Mouse (Mus musculus) kidney, embryonic 14.5 days (tissue): ENCODE data around the gene Cd40. TPM values are rescaled to one million over a fixed set of nuclear protein-coding genes. Genes with fewer than 3 reads are reported as not detected.
A peak's percentile ranks its signal among the peaks of the same experiment; 100 is the strongest.

Source experiments
- ATAC-seq: fragments of 200-750 bp; cut with Nextera tagmentation; 2 replicates; pipeline ENCODE4 v1.8.0; 2017; ENCODE audit warnings: moderate number of reproducible peaks, mild to moderate bottlenecking, moderate TSS enrichment, moderate library complexity; ENCODE audit not compliant: low FRiP score, low TSS enrichment
- H3K27ac ChIP-seq: fragments of 300-500 bp; sonication (generic); 2 replicates; pipeline ENCODE4 v1.5.1; 2014; ENCODE audit warnings: low read depth, mild to moderate bottlenecking, low read length, moderate library complexity, mixed read lengths
- H3K27me3 ChIP-seq: fragments of 300-500 bp; sonication (generic); 2 replicates; pipeline ENCODE4 v1.6.1; 2014; ENCODE audit warnings: mild to moderate bottlenecking, low read length; ENCODE audit not compliant: control insufficient read depth, insufficient read depth
- H3K36me3 ChIP-seq: fragments of 300-500 bp; sonication (generic); 2 replicates; pipeline ENCODE4 v1.6.1; 2014; ENCODE audit warnings: low read length, mixed read lengths; ENCODE audit not compliant: control insufficient read depth, insufficient read depth
- H3K4me1 ChIP-seq: fragments of 300-500 bp; sonication (generic); 2 replicates; pipeline ENCODE4 v1.6.1; 2014; ENCODE audit warnings: low read length, mixed read lengths; ENCODE audit not compliant: control insufficient read depth, insufficient read depth
- H3K4me2 ChIP-seq: fragments of 300-500 bp; sonication (generic); replicated peaks from 2 replicates; pipeline ENCODE4 v1.6.1; 2014; ENCODE audit warnings: low read depth, mild to moderate bottlenecking, low read length
- H3K4me3 ChIP-seq: fragments of 300-500 bp; sonication (generic); 2 replicates; pipeline ENCODE4 v1.5.1; 2014; ENCODE audit warnings: mild to moderate bottlenecking, low read length
- H3K9ac ChIP-seq: fragments of 300-500 bp; sonication (generic); 2 replicates; pipeline ENCODE4 v1.6.1; 2014; ENCODE audit warnings: low read depth, mild to moderate bottlenecking, low read length, moderate library complexity
- H3K9me3 ChIP-seq: fragments of 300-500 bp; sonication (generic); 2 replicates; pipeline ENCODE4 v1.6.1; 2016; ENCODE audit warnings: low read length; ENCODE audit not compliant: control insufficient read depth
- WGBS: fragments of 180-500 bp; shearing (Covaris S2); extraction: QIAGEN DNeasy Blood & Tissue Kit; methylation state at CpG from one replicate; pipeline ENCODE4 v1.1.7; 2014; 5-methylcytosine and 5-hydroxymethylcytosine counted together
- polyA plus RNA-seq: library from polyadenylated mRNA; unstranded; fragments of >200 nt; fragmentation: Nextera tagmentation; extraction: Ambion mirVana; gene quantifications from 2 replicates; pipeline ENCODE4 v1.2.1, GENCODE M21; 2014

Cd40 gene
- polyA plus RNA-seq, 1 experiment from 2014 or later = 7.3 TPM

DNA sequence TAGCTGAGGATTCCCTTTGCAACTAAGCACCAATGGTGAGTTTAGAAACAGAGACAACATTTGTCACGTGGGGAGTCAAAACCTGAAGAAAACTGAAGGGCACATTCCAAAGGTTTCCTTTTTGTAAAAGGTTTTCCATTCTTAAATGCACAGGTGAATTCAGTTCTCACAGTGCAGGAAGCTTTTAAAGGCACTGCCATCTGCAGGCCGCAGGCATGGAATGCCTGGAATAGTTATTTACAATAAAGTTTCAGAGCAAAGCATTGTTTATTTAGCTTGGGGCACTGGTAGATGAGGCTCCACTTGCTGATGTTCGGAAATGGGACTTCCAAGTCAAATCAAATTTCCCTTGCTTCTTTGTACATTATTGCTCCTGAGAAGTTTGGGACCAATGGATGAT is 22.9 kb upstream of the Cd40 start:
- H3K36me3 ChIP-seq = no peaks in the 10 kb centered on the region
- no peak overlapping the region; the same call in 1 of the 2 replicates for H3K4me3 ChIP-seq
- 48% methylated on average over 3 of the region's 3 CpGs for WGBS
- no peak for ATAC-seq
- 0 out of 2 replicates have a peak overlapping the region, but pooled peaks have one; percentile 8 for H3K4me2 ChIP-seq
- no peak overlapping the region for H3K9ac ChIP-seq
- no peaks in the 10 kb centered on the region for H3K27me3 ChIP-seq
- H3K9me3 ChIP-seq = no peaks in the 10 kb centered on the region
- H3K4me1 ChIP-seq = peaks cover 17% of the 10 kb centered on the region
- no peak overlapping the region for H3K27ac ChIP-seq

DNA sequence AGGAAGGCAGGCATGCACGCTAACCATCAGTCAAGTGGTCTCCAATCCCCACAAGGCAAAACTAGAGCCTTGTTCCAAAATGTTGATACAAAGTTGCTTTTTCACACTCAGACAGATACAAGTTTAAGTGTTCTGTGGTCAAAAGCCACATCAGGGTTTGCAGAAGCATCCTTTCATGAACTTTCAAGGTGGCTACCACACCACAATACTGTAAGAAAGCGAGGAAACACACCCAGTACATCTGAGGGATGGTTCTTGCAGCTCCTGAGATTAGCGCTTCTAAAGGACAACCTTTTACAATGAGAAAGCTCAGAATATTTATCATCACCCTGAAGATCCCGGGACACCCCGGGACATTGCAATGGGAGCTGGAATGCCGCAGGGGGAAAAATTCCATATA is 22.1 kb upstream of the Cd40 start:
- Histone ChIP-seq H3K9ac (peak overlapping the region; percentile 88; the same call in 1 of the 2 replicates), H3K27me3 (no peaks in the 10 kb centered on the region), H3K36me3 (no peaks in the 10 kb centered on the region), H3K4me3 (peak overlapping the region; percentile 99), H3K4me2 (peak overlapping the region; percentile 79), H3K4me1 (peaks cover 17% of the 10 kb centered on the region), H3K9me3 (no peaks in the 10 kb centered on the region), H3K27ac (no peak overlapping the region)
- WGBS = 42% methylated on average over 6 of the region's 6 CpGs
- no peak for ATAC-seq

DNA sequence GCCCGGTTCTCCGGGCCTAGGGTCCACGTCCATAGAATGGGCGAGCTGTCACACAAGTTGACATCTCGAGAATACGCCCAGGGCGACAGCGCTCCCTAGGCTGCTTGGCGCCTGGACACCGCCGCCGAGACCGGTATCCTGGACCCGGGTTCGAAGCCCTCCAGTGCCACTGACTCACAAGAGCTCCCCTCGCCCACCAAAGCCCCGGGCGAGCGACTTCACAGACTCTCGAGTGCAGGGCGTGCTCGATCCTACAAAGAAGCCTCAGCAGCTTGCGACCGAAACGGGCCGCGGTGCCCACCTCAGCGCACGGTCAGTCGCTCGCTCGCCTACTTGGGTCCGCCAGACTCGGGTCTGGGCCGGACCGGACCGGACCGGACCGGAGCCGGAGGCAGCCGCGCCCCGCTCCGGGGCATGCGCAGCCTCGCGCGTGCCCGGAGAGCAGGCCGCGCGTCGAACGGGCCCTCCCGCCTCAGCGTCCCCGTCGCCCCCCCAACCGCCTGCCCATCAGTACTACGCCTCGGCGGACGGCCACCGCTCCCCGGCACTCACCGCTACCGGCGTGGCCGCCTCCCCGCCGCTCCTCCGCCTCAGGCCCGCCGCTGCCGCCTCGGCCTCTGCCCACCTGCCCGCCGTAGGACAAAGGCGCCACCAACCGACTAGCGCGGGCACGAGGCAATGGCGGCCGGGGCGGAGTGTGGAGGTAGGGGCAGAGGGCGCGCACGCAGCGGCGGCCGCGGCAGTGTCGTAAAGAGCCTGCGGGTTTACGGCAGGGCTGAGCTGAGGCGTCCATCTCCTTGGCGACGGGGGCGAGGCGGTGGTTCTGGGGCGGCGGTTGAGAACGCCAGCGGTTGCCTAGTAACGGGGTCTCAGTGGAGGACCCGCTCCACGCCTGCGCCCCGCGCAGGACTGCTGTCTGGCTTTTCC is 21.0 kb upstream of the Cd40 start, which contains the start of gene Ncoa5:
TSS of gene Ncoa5 (minus strand) at position 737 of the 927 bp plus-strand sequence.
- WGBS = under 1% methylated on average over 104 of the region's 111 CpGs
- peaks cover 17% of the 10 kb centered on the region for H3K4me1 ChIP-seq
- H3K4me3 ChIP-seq = peak within 1 kb of the TSS; percentile 99
- no peaks in the 10 kb centered on the region for H3K27me3 ChIP-seq
- ATAC-seq = peak; percentile 97
- peak within 1 kb of the TSS; percentile 63; the same call in 1 of the 2 replicates for H3K27ac ChIP-seq
- no peaks in the 10 kb centered on the region for H3K36me3 ChIP-seq
- H3K9ac ChIP-seq = peak within 1 kb of the TSS; percentile 88
- H3K4me2 ChIP-seq = peak within 1 kb of the TSS; percentile 79
- H3K9me3 ChIP-seq = no peaks in the 10 kb centered on the region

DNA sequence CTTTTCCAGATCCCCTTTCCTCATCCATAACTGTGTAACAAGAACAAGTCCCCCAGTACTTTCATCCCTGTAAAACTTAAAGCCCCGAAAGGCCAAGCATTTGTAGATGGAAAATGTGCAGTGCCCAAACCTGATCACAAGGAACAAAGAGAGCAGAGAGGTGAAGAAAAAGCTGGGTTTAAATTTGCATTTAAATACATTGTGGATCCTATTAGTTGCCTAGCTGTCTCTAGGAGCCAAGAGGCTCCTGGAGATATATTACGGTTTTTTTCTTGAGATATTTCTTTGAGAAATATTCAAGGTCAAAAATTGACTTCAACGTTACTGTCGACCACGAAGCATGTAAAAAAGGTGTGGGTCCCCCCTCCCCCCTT is 20.4 kb upstream of the Cd40 start:
- H3K4me1 ChIP-seq = peaks cover 17% of the 10 kb centered on the region
- no peaks in the 10 kb centered on the region for H3K9me3 ChIP-seq
- peak overlapping the region; percentile 99; the same call in 1 of the 2 replicates for H3K4me3 ChIP-seq
- 42% methylated on average over 5 of the region's 5 CpGs for WGBS
- no peak overlapping the region for H3K9ac ChIP-seq
- H3K4me2 ChIP-seq = peak overlapping the region; percentile 32
- no peaks in the 10 kb centered on the region for H3K27me3 ChIP-seq
- no peak for ATAC-seq
- no peak overlapping the region for H3K27ac ChIP-seq
- H3K36me3 ChIP-seq = no peaks in the 10 kb centered on the region

DNA sequence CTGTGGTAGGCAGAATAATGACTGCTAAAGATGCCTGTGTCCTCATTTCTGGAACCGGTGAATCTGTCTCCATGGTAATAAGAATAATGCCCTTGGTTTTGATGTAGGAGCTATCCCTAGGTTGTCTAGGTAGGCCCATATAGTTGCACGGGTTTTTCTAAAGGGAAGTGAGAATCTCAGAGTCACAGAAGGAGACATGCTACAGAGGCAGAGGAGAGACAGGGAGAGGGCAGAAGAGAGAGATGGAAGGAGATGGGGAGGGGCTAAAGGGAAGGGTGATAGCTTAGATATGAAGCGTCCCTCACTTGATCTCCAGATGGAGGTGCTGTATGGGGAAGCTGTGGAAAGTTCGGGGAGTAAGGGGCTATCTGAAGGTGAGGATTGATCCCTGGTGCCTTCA is 18.0 kb upstream of the Cd40 start:
- no peaks in the 10 kb centered on the region for H3K9me3 ChIP-seq
- H3K36me3 ChIP-seq = no peaks in the 10 kb centered on the region
- H3K4me2 ChIP-seq = no peak overlapping the region
- no peaks in the 10 kb centered on the region for H3K27me3 ChIP-seq
- H3K4me3 ChIP-seq = no peak overlapping the region
- ATAC-seq = no peak
- no peak overlapping the region for H3K27ac ChIP-seq
- peaks cover 13% of the 10 kb centered on the region for H3K4me1 ChIP-seq
- H3K9ac ChIP-seq = no peak overlapping the region
- 65% methylated on average over 4 of the region's 4 CpGs for WGBS

DNA sequence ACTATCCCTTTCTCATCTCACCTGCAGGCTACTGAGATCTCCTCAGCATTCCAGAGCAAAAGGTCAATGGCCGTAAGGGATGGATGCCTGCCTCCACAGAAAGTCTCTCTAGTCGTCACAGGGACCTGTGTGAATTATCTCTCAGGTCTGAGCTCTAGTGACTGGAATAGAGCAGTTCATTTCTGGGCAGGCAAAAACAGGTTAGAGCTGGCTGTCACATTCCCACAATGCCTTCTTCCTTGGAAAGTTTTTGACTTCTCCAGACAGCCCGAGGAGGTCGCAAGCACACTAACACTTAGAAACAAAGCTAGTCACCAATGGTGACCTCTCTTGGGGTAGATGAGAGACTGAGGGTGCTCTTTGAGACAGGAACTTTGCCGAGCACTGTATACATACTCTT is 13.3 kb upstream of the Cd40 start:
- Histone ChIP-seq H3K4me1 (no peaks in the 10 kb centered on the region), H3K9ac (no peak overlapping the region), H3K27me3 (no peaks in the 10 kb centered on the region), H3K4me2 (no peak overlapping the region), H3K36me3 (no peaks in the 10 kb centered on the region), H3K9me3 (no peaks in the 10 kb centered on the region), H3K27ac (no peak overlapping the region), H3K4me3 (no peak overlapping the region)
- no peak for ATAC-seq
- 75% methylated on average over 5 of the region's 5 CpGs for WGBS

DNA sequence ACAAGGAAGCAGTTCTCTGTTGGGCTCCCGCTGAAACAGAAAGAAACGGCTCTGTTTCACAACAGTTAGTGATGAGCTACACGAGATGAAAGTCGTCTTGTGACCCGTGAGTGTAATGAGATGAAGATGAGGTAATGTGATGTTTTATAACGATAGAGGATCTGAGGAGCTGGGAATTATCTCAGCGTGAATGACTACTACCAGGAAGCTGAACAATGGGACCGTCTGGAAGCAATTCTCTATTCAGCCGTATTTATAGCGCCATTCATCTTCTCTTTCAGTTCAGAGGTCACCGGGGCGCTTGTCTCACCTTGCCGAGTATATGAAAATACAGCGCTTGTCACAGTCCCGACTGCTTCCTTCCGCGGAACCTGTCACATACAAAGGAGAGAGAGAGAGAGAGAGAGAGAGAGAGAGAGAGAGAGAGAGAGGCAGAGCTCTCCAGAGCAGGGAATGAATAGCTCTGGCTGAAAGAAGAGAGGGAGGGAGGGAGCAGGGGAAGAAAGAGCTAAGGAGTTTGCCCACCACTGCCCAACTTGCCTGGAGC is 12.3 kb upstream of the Cd40 start:
- no peak overlapping the region; the same call in 1 of the 2 replicates for H3K4me2 ChIP-seq
- H3K9me3 ChIP-seq = no peaks in the 10 kb centered on the region
- WGBS = 9% methylated on average over 17 of the region's 17 CpGs
- H3K4me3 ChIP-seq = no peak overlapping the region
- H3K36me3 ChIP-seq = no peaks in the 10 kb centered on the region
- H3K4me1 ChIP-seq = no peaks in the 10 kb centered on the region
- H3K27ac ChIP-seq = no peak overlapping the region
- ATAC-seq = no peak
- no peaks in the 10 kb centered on the region for H3K27me3 ChIP-seq
- no peak overlapping the region for H3K9ac ChIP-seq

DNA sequence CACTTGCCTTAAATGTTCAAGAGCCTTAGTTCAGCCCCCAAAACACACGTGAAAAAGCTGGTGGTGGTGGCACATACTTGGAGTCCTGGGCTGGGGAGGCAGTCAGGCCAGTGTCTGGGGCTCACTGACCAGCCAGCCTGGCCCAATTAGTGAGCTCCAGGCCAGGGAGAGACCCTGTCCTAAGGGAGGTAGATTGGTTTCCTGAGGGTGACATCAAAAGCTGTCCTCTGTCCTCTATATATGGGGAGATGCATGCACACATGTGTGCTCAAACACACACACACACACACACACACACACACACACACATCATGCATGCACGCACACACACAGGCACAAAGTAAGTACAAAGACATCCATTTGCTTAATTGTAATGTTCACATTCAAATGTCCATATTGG is 11.7 kb upstream of the Cd40 start:
- H3K27ac ChIP-seq = no peak overlapping the region
- ATAC-seq = no peak
- 49% methylated on average over 2 of the region's 2 CpGs for WGBS
- no peaks in the 10 kb centered on the region for H3K36me3 ChIP-seq
- H3K9ac ChIP-seq = no peak overlapping the region
- H3K27me3 ChIP-seq = no peaks in the 10 kb centered on the region
- no peaks in the 10 kb centered on the region for H3K9me3 ChIP-seq
- H3K4me2 ChIP-seq = no peak overlapping the region
- no peaks in the 10 kb centered on the region for H3K4me1 ChIP-seq
- H3K4me3 ChIP-seq = no peak overlapping the region

DNA sequence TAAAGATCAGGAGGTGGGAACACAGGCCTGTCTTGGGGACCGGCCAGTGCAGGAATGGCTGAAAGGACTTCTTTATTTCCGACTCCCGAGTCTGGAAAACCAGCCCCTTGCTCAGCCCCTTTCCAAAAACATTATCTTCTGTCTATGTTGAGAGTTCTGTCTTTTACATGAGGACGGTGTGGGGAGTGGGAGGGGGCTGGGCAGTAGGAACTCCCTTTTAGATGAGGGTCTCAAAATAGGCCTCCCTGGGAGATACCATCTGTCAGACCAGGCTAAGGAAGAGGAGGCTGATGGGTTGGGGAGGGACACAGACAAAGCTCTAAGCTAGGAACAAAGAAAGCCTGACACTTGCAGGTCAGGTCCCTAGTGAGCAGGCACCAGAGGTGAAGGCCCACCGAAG is 6.4 kb upstream of the Cd40 start:
- ATAC-seq = no peak
- H3K4me3 ChIP-seq = no peak overlapping the region
- WGBS = 60% methylated on average over 5 of the region's 5 CpGs

More for the DNA sequence above, 6.4 kb upstream of the Cd40 start:
- Histone ChIP-seq H3K36me3 (no peaks in the 10 kb centered on the region), H3K9ac (no peak overlapping the region), H3K4me1 (no peaks in the 10 kb centered on the region), H3K27ac (no peak overlapping the region), H3K9me3 (no peaks in the 10 kb centered on the region), H3K4me2 (no peak overlapping the region), H3K27me3 (no peaks in the 10 kb centered on the region)
